Mouse (Mus musculus) liver (tissue): ENCODE measurements at regions not wholly inside any gene's neighbourhood (a gene's known extent, or its start where the extent isn't known, plus 50 kb on each side); places are given as distances from the start of the nearest gene placed in this dataset.

Experiments
- DNase-seq: peaks from one replicate; pipeline ENCODE4 v3.0.0-alpha.2; 2020; ENCODE audit warnings: mixed read lengths

DNA sequence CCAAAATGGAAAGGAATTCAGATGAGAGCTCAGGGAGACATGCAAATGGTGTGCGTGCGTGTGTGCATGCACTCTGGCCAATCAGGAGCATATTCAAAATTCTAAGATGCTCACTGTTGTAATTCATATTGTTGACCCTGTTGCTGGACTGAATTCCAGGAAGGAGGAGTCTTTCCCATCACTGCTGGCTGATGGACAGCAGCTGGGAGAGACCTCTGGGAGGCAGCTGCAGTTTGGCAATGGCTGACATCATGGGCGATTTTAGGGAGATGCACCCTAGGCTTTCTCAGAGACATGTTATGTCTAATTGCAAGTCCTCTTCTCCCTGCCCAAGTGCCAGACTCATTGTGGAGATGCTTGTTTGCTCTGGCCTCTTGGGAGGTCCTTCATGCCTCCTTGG is 220.6 kb upstream of the Myocd start:
- no peak for DNase-seq

DNA sequence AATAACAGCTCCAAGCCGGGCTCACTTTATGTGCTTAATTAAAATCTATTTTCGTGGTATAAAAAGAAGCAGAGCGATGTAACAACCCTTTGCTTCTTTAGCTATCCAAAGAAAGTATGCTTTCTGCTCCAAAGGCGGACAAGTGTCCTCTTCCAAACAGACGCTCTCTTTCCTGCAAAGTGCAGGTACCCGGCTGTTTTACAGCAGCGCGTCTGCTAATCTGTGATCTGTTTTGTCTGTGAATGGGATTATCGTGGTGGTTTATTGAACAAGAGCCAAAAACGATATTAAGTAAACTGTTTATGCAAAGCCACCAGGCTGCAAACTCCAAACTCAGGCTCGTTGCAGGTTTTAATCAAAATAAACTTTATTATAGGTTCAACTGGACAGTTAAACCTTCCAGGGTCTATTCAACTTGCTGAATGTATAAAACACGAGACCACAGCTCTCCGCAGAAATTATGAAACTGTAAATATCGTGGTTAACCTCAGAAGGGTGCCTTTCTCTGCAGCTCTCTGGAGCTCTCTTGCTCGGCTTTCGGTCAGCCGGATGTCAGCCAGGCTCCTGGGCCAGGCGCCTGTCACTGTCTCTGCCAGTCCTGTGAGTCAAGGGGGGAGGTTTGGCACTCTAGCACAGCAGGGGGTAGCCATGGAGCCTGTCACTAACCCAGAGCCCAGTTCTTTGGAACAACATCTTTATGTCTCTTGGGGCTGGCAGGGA is 206.2 kb upstream of the Myocd start:
- DNase-seq = no peak

DNA sequence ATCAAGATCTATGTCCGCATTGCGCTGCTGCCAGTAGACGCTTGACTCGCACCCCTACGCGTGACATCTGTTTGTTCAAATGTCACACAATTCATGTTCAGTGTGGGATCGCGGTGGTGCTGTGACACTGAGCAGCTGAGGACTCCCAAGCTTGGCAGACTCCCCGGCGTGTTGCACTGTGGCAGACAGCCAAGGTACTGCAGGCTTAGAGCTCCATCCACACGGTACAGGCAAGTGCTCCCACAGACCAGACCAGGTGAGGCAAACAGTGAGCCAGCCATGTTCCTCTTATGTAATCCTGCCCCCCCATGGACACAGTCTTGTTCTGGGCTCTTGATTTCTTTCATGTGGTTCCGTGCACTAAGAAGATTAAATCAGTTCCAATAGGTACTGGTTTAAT is 205.5 kb upstream of the Myocd start:
- DNase-seq = peak; percentile 13

DNA sequence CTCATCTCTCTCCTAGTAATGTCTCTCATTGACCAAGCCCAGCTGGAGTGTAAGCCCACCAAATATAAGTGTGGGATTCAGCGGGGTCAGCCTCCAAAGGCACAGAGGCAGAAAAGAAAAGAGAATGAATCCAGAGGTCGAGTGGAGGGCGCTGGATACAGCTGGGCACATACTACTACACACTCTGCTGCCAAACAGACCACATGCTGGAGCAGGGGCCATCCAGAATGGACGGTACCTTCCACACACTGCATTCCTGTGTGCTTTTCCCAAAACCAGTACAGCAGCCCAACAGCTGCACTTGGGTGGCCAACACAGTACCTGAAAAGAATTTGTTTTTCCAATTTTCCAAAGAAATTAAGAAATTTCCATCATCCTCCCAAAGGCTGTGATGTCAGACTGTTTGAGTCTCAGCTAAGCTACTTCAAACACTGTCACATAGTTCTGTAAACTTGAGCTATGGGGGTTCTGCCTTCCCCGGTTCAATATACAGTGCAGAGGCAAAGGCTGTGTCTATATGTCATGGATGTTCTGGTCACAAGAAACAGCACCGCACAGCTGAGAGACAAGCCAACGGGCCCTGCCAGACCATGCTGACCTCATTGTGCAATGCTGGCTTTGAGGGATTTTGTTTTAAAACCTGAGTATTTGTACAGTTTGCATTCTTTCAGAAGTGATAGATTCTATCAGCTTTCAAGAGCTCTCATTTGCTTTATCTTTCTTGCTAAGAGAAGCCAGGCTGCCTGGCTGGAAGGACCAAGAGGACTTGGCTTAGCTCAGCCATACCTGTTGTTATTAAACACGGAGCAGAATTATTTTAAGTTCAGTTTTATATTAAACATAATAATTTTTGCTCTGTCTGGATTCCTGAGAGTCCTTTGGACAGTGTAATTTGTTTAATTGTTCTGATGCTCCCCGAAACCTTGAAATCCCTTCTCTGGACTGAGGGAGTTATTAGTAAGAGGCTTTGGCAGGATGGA is 200.3 kb upstream of the Myocd start:
- DNase-seq = no peak

DNA sequence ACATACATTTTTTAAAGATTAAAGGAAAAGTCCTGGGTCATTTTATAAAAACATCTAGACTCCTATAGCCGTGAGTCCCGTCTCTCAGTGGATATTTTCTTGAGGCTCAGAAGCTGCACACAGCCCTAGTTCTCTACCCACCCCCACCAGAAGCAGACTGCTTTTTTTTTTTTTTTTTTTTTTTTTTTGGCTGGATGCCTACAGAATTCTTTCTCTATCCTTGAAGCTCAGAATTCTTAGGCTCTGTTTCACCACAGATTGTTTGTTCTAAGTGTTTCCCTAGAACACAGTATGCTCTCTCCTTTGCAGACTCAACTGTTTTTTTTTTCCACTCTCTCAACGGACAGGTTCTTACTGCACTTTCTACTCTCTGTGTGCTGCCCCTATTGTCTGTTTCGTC is 191.3 kb upstream of the Myocd start:
- DNase-seq = no peak

DNA sequence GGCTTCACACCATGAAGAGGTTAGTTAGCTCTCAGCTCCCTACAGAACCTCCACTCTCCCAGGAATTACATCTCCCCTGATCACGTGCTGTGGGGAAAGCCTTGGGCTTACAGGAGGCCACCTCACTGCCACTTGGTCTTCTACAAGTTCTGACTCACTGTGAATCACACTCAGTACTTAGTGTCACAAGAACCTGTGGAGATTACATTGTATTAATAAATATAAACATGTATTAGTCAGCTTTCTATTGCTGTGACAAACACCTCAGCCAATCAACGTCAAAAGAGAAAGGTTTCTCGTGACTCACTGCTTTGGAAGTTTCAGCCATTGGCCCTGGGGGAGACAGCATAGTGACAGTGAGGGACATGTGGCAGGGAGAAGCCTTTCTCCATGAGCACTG is 178.6 kb upstream of the Myocd start:
- DNase-seq = no peak

DNA sequence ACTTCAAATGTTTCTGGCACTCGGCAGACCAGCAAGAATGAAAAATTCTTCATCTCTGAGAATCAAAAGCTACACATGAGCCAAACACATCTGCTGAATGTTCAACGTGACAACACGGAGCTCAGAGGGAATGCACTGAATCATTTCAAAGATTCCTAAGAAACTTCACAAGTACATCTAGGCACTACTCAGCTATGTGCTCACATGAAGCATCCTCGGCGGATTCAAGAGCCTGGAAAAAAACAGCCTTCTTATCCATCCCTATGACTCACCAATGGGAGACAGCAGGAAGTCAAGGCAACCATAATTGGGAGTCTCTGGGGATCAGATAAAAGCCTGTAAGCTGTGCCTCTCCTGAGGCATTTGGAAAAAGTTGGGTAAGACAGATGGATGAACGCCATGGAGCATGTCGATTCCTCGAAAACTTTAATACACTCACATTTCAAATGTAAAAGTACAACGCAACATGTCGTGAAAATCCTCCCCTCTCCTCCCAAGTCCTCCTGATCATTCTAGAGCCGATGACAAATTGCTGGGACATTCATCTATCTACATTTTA is 173.8 kb upstream of the Myocd start:
- DNase-seq = no peak

DNA sequence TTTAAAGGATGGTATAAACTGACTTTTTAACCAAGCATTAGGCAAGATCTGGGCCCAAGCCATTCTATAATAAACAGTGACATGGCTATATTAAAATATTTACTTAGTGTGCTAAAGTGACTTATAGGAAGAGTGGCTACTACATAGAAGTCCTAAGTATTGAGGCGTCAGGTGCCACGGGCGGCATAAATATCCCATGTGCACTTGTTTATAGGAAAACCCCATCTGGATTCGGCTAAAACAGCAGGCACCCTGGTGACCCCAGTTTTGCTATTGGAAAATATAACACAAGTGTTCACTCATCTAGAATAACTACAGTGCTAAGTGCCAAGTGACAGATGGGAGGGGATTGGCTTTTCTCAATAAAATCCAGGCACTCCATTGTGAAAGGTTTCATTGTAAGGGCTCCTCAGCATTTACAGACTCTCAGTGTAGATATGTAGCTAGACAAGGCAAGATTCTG is 165.9 kb upstream of the Myocd start:
- DNase-seq = no peak

DNA sequence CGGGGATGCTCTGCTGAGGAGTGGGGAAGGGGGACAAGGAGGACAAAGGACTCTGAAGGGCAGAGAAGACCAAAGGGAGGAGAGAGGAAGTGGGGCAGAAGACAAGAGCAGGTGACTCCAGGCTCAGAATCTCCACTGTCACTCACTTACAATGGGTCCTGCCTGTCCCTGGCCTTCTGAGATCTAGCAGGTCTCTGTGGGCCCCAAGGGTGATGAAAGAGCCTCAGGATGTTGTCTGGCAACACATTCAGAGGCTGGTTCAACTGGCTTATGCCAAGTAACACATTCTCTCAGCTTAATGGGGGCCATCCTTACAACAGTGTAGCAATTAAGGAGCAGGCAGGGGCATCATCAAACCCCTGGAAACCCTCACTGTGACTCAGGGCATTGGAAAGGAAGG is 152.1 kb upstream of the Myocd start:
- DNase-seq = no peak

DNA sequence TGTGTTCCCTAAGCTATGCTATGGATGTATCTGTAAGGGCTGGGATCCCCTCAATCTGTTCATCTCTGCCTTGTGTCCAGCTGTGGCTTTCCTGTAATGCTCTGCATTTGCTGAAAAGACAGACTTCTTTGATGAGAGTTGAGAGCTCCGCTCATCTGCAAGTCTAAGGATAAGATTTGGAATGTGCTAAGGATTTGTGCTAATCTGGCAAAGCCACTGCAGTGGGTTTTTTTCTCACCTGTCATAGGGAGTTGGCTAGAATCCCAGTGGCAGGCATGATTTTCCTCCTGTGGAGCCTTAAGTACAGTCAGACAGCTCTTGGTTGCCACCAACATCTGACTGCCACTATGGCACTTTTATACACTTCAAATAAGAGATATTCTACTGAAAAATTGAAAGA is 138.8 kb upstream of the Myocd start:
- no peak for DNase-seq

DNA sequence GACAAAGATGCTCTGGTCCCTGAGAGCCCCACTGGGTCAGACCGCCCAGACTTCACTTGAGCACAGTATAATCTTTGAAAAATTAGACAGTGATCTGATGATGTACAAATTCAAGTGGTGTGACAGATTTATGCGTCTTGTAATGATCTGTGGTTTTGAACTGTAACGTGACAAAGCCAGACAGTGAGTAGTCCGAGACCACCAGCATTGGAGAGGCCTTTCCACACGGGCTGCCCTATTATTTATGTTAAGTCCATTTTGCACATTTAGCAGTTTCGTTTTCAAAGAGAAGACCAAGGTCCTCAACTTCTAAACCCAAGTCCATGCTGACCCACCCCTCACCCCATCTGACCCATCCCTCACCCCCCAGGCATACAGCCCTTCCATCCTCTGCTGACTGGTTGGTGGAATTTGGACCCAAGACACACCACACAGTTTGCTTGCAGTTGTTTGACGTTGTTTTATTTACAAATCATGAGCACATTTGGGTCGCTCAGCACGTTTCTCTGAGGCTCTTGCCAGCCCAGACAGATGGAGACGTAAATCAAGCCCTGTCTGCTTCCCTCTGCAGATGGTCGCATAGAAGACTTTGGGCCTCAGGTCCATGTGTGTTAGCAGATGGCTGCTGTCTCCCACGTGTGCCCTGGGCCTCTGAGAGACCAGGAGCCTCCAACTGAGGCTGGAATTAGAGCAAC is 132.8 kb upstream of the Myocd start:
- DNase-seq = no peak

DNA sequence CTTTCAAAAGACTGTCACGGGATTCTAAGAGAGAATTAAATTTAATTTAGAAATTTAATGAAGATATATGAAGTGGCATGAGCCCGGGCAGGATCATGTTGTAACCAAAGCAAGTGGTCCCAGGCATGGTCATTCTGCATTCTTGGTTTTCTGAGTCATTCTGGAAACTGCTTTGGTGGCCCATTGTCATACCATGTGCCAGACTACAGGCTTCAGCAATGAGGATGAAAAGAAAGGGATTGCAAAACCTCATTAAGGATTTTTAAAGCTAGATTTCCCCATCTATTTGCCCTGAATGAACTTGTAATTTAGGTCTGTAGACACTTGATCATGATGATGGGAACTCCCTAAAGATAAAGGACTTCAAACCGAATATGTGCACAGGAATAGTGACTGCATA is 119.4 kb upstream of the Myocd start:
- no peak for DNase-seq

DNA sequence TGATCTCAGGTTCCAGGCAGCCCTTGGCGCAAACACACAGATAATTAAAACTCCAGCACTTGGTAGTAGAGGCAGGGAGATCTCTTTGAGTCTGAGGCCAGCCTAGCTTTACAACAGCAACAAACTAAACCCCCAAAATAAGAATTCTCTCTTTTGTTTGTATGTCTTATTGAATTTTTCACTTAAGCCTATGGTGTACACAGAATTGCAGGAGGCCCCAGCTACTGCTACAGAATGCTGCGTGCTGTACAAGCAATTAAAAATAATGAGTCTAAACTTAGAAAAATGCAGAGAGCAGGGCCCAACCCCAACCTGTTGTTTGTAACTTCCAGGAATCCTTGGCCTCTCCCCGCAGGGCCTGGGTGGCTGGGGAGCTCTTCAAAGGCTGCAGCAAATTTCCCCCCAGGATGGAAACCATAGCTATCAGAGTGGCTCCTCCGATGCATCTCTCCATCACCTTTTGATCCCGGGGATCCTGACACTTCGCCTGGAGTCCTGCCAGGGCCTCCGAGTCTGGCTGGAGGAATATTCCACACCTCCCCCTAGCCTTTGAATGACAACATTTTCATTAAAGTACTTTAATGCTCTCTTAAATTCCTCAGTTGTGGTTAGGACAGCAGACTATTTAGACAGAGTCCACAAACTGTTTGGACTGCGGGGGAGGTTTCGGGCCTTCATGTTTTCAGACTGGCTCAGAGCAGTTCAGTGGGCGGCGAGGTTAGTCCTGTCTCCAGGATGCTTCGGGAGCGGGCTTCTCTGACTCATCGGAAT is 116.7 kb upstream of the Myocd start:
- peak; percentile 10 for DNase-seq

DNA sequence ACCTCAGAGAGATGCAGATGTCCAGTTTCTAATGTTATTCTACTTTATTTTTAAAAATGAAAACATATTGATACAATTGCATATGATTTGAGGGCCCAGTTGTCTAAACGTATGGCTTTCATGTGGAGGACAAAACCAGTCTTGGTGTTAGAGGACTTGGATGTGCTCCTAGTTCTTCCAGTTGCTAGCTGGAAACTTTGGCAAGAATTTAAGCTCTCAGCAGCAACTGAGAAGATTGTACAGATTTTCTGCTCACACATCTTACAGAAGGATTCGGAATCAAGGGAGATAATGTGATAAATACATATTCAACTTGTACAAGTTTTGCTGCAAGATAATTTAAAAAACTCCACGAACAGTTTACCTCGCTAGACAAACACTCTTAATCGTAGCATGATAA is 105.6 kb upstream of the Myocd start:
- no peak for DNase-seq

DNA sequence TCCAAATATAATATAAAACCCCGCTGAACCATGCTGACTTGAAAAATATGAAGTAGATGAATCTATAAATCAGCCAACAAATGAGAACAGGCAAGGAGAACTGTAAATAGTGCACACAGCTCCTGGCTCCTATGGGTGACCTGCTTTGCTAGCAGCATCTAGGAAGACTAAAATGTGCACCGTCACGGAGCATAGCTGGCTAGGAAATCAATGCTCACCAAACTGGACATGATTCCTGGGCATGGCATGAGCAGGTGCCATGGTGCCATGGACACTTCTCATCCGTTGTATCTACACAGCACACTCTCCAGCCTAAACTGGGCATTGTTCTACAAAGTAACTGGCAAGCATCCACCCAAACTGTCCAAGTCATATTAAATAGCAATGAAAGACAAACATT is 103.3 kb upstream of the Myocd start:
- no peak for DNase-seq

DNA sequence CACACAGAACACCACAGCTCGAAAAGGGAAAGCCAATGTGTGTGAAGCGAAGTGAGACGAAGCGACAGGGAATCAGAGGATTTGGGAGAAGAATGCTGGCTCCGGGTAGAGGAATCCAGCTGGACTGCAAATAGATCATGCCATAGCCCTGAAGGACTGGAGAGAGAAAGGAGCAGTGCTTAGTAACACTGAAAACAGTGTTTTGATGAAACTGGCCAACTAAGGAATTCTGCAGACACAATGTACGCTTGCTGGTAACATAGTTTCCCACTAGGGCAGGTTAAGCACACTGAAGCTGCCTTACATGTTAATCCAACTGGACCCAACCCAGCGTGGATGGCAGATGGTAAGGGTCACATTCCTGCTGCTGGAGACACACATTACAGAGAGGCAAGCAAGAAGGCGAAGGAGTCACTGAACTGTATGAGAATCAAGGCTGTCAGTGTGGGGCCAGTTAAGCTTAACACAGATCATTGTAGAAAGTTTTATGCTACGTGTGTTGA is 102.6 kb upstream of the Myocd start:
- DNase-seq = no peak

DNA sequence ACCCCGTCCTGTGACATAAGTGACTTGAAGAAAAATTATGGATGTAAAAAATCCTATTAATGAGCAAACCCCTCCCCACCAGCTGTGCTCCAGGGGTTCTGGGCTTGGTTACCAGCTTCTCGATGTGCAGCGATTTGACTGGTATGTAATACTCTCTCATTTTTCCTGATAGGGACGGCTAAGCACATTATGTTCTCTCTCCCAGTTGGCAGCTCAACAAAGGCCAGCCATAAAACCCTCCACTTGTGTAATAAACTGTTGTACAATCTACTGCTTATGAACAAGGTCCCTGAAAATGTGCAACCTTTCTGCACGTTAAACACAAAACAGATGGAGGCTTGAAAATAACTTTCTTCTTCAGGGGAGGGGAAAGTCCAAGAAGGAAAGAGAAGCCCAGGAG is 98.0 kb upstream of the Myocd start:
- DNase-seq = no peak

DNA sequence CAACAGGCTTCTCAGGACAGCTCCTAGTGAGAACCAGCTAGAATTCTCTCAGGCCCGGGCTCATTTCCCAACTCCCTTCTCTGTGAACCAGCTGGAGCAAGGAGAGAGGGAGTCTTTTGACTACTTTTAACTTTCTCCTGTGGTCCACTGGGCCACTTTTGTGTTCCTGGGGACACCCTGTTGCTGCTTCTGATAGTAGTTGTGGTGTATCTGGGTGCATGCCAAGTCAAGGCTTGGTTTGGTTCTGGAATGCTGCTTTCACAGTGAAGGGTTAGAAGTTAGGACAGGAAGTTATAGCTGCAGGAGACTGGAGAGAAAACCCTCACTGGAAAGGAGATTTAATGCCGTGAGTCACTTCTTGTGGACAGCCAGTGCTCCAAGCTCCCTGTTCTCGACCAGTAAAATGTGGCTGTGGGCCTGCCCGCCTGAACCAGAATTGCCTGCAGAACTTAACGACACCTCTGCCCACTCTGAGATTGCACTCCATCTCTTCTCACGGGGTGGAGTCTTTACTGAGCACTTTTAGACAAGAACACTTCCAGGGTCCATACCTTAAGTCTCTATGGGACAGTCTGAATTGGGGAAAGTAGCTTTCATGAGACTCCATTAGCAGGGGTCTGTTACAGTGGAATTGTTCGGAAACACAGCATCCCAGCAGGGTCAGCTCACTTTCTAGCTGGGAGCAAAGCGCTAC is 97.0 kb upstream of the Myocd start:
- no peak for DNase-seq

DNA sequence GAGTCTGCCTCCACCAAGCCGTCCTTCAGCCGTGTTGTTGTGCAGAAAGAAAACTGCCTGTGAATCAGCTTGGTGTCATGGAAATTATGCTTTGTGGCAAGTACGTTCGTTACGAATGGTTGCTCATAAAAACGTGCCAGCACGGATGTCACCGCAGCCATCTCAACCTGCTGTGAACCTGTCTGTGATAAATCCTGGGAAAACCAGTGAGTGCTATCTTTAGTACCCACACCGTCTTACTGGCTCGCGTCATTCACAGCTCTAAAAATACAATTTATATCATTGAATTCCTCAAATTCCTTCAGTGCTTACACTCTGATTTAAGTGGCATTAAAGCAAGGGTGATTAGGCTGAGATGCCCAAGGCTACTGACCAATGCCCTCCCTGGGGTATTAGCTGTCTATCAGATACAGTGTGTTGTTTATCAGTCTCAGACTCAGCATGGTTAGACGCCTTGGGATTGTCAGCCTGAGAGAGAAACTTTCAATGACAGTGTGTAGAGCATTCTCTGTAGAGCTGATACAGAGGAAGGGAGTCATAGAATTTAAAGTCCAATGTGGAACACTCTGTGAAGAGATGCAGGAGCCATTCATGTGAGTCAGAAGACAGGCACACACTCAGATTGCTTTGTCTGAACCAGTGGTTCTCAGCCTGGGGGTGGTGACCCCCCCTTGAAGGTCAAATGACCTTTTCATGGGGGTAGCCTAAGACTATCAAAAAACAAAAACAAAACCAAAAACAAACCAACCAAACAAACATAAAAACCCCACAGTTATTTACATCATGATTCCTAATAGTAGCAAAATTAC is 96.2 kb upstream of the Myocd start:
- no peak for DNase-seq

DNA sequence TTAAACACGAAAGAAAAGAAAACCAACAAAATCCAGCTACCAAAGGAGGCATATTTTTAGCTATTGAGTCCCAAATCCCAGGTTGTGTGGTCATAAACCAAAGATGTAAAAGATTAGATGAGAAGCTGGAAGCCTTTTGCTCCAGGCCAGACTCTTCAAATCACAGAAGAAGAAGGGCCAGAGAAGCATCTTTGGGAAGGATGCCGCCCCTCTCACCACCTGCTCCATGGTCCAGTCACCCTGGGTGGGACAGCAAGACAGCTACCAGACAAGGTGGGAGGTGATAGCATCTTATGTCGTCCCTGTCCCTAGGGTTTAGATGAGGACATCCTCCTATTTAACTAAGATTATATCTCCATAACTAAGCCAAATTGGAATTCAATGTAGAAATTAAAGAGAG is 95.1 kb upstream of the Myocd start:
- DNase-seq = no peak

DNA sequence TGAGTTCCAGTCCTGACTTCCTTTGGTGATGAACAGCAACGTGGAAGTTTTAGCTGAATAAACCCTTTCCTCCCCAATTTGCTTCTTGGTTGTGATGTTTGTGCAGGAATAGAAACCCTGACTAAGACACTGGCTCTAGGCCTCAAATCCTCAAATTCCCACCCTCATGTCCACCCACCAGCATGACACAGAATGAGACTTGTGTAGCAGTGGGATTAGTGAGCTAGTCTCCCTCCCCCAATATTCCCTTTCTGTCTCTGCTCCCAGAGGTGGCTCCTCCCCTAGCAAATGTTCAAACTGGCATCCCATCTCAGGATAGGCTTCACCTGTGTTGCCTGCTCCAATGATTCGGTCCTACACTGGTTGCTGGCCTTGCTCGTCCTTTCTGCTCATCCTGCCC is 94.1 kb upstream of the Myocd start:
- no peak for DNase-seq
